Mouse (Mus musculus) hindbrain, embryonic 11.5 days (tissue): ENCODE data around the gene Ssu72. TPM values are rescaled to one million over a fixed set of nuclear protein-coding genes. Genes with fewer than 3 reads are reported as not detected.
"Not testable (repeated sequence)": the region's sequence is repeated elsewhere in the genome, so short reads cannot be mapped to it uniquely, and the experiment has no call there.

ENCODE experiments used
- ATAC-seq: fragments of 200-750 bp; cut with Nextera tagmentation; 2 replicates; pipeline ENCODE4 v1.8.0; 2017; ENCODE audit warnings: mild to moderate bottlenecking, moderate TSS enrichment, moderate library complexity; ENCODE audit not compliant: low FRiP score
- DNase-seq: peaks from one replicate; pipeline ENCODE4 v3.0.0-alpha.2; 2015; ENCODE audit warnings: low spot score
- H3K27ac ChIP-seq: fragments of 300-500 bp; sonication (generic); 2 replicates; pipeline ENCODE4 v1.5.1; 2014; ENCODE audit warnings: mild to moderate bottlenecking, low read depth, low read length
- H3K27me3 ChIP-seq: fragments of 300-500 bp; sonication (generic); 2 replicates; pipeline ENCODE4 v1.6.1; 2014; ENCODE audit warnings: mild to moderate bottlenecking, low read length, moderate library complexity, mixed read lengths; ENCODE audit not compliant: control insufficient read depth, insufficient read depth
- H3K36me3 ChIP-seq: fragments of 300-500 bp; sonication (generic); 2 replicates; pipeline ENCODE4 v1.6.1; 2014; ENCODE audit warnings: mild to moderate bottlenecking, low read length, moderate library complexity, mixed read lengths; ENCODE audit not compliant: control insufficient read depth, insufficient read depth
- H3K4me1 ChIP-seq: fragments of 300-500 bp; sonication (generic); replicated peaks from 2 replicates; pipeline ENCODE4 v1.6.1; 2014; ENCODE audit warnings: low read length, mixed read lengths; ENCODE audit not compliant: control insufficient read depth, insufficient read depth
- H3K4me2 ChIP-seq: fragments of 300-500 bp; sonication (generic); replicated peaks from 2 replicates; pipeline ENCODE4 v1.6.1; 2014; ENCODE audit warnings: mild to moderate bottlenecking, low read depth, low read length
- H3K4me3 ChIP-seq: fragments of 300-500 bp; sonication (generic); 2 replicates; pipeline ENCODE4 v1.5.1; 2014; ENCODE audit warnings: low read depth, low read length
- H3K9ac ChIP-seq: fragments of 300-500 bp; sonication (generic); 2 replicates; pipeline ENCODE4 v1.6.1; 2014; ENCODE audit warnings: low read depth, low read length
- H3K9me3 ChIP-seq: fragments of 300-500 bp; sonication (generic); 2 replicates; pipeline ENCODE4 v1.6.1; 2016; ENCODE audit warnings: low read length; ENCODE audit not compliant: control insufficient read depth
- WGBS: fragments of 180-500 bp; shearing (Covaris S2); extraction: QIAGEN DNeasy Blood & Tissue Kit; methylation state at CpG from one replicate; pipeline ENCODE4 v1.1.7; 2014; 5-methylcytosine and 5-hydroxymethylcytosine counted together
- polyA plus RNA-seq: library from polyadenylated mRNA; unstranded; fragments of >200 nt; fragmentation: Nextera tagmentation; extraction: Ambion mirVana; gene quantifications from 2 replicates; pipeline ENCODE4 v1.2.1, GENCODE M21; 2014

Gene Ssu72
- polyA plus RNA-seq, 1 experiment from 2014 or later, result 165 TPM

GRCm38 (mm10) chr4:155739152-155739551 is 34.6 kb downstream of the Ssu72 start:
- DNase-seq (no peak), ATAC-seq (no peak)
- Histone ChIP-seq H3K4me3 (no peak overlapping the region), H3K36me3 (0 out of 2 replicates have a peak, but pooled peaks cover 3% of the 10 kb centered on the region), H3K4me2 (no peak overlapping the region), H3K4me1 (peaks cover 7% of the 10 kb centered on the region; the same call in 1 of the 2 replicates), H3K9ac (no peak overlapping the region), H3K27ac (no peak overlapping the region), H3K9me3 (no peaks in the 10 kb centered on the region), H3K27me3 (no peaks in the 10 kb centered on the region)
- WGBS, result 91% methylated on average over 6 of the region's 6 CpGs

GRCm38 (mm10) chr4:155739741-155740636 is 35.4 kb downstream of the Ssu72 start:
- Histone ChIP-seq H3K27ac (no peak overlapping the region), H3K4me3 (no peak overlapping the region), H3K9ac (no peak overlapping the region), H3K36me3 (0 out of 2 replicates have a peak, but pooled peaks cover 3% of the 10 kb centered on the region), H3K4me1 (peaks cover 7% of the 10 kb centered on the region; the same call in 1 of the 2 replicates), H3K4me2 (no peak overlapping the region), H3K27me3 (no peaks in the 10 kb centered on the region), H3K9me3 (no peaks in the 10 kb centered on the region)
- DNase-seq (no peak), ATAC-seq (no peak)
- 82% methylated on average over 36 of the region's 37 CpGs for WGBS

- WGBS, result 88% methylated on average over 10 of the region's 10 CpGs
- not testable (repeated sequence) for H3K27ac ChIP-seq, H3K4me2 ChIP-seq
Observed at GRCm38 (mm10) chr4:155740681-155741080, 36.1 kb downstream of the Ssu72 start.

DNA sequence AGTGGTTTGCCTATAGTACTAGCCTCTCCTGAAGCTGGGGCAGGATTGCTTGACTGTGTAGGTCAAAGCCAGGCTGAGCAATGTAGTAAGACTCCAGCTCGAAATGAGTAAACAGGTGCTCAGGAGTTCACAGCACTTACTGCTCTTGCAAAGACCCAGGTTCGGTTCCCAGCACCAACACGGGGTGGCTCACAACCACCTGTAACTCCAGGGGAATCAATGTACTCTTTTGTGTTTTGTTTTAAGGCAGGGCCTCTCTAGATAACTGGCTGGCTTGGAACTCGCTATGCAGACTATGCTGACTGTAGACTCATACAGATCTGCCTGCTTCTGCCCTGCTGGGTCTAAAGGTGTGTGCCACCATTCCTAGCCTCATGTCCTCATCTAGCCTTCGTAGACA is 38.1 kb downstream of the Ssu72 start:
- Histone ChIP-seq H3K9me3 (no peaks in the 10 kb centered on the region), H3K9ac (no peak overlapping the region), H3K27me3 (no peaks in the 10 kb centered on the region), H3K36me3 (peaks cover 6% of the 10 kb centered on the region; the same call in 1 of the 2 replicates), H3K27ac (no peak overlapping the region), H3K4me2 (no peak overlapping the region), H3K4me3 (no peak overlapping the region), H3K4me1 (no peaks in the 10 kb centered on the region)
- 93% methylated on average over 5 of the region's 5 CpGs for WGBS
- DNase-seq (no peak), ATAC-seq (no peak)

More at GRCm38 (mm10) chr4:155740681-155741080, 36.1 kb downstream of the Ssu72 start:
- not testable (repeated sequence) for H3K9ac ChIP-seq, ATAC-seq, DNase-seq, H3K9me3 ChIP-seq, H3K27me3 ChIP-seq, H3K4me1 ChIP-seq, H3K36me3 ChIP-seq, H3K4me3 ChIP-seq

DNA sequence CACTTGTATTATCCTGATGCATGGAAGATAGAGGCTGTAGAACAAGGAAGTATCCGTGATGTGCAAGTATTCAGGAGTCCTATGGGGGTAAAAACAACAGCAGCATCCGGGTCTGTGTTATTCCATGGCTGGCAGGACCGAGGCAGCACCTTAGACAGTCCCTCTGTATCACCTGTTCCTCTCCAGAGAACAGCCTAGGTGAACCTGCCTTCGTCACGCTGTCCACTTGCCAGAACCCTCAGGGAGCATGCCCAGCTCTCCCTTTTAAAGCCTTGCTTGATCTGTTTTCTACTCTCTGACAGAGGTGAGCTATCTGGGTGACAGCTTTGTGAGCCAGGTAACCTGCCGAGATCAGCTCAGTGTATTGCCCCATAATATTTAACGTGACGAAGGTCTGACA is 39.9 kb downstream of the Ssu72 start:
- Histone ChIP-seq H3K4me2 (no peak overlapping the region), H3K27me3 (no peaks in the 10 kb centered on the region), H3K4me3 (no peak overlapping the region), H3K36me3 (peaks cover 17% of the 10 kb centered on the region; the same call in 1 of the 2 replicates), H3K9me3 (no peaks in the 10 kb centered on the region), H3K27ac (no peak overlapping the region), H3K9ac (no peak overlapping the region), H3K4me1 (no peaks in the 10 kb centered on the region)
- 93% methylated on average over 8 of the region's 8 CpGs for WGBS
- DNase-seq (no peak), ATAC-seq (no peak)

GRCm38 (mm10) chr4:155745136-155745535 is 40.5 kb downstream of the Ssu72 start:
- Histone ChIP-seq H3K36me3 (peaks cover 17% of the 10 kb centered on the region; the same call in 1 of the 2 replicates), H3K4me2 (no peak overlapping the region), H3K27me3 (no peaks in the 10 kb centered on the region), H3K4me1 (no peaks in the 10 kb centered on the region), H3K4me3 (no peak overlapping the region), H3K9ac (no peak overlapping the region), H3K9me3 (no peaks in the 10 kb centered on the region), H3K27ac (no peak overlapping the region)
- DNase-seq, result no peak
- ATAC-seq, result no peak
- 90% methylated on average over 5 of the region's 5 CpGs for WGBS

DNA sequence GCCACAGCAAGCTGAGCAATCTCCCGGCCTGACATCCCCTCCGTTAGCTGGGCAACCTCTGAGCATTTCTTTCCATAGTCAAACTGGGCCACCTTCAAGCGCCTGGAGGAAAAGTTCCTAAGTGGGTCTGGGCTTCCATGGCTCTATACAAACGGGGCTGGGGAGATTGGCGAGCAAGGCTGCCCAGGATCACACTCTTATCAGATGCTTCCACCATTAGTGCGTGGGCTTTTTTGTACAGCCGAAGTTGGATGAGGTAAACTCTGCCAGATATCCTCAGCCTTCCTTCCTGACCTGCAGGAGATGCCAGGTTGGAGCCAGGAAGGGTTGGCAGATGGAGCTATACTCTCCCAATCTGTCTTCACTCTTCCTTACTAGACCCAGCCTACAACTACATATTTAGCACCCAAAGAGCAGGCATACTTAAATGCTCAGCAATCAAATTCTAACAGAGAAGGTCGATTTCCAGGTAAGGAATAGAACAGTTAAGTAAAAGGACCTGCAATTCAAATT is 41.5 kb downstream of the Ssu72 start:
- ATAC-seq, result no peak
- Histone ChIP-seq H3K9ac (no peak overlapping the region), H3K4me3 (no peak overlapping the region), H3K27me3 (no peaks in the 10 kb centered on the region), H3K9me3 (no peaks in the 10 kb centered on the region), H3K4me1 (no peaks in the 10 kb centered on the region), H3K4me2 (no peak overlapping the region), H3K27ac (no peak overlapping the region), H3K36me3 (peaks cover 20% of the 10 kb centered on the region; the same call in 1 of the 2 replicates)
- 93% methylated on average over 8 of the region's 8 CpGs for WGBS
- DNase-seq, result no peak

GRCm38 (mm10) chr4:155746575-155747490 is 42.2 kb downstream of the Ssu72 start:
- no peak overlapping the region for H3K9ac ChIP-seq
- no peaks in the 10 kb centered on the region for H3K27me3 ChIP-seq
- ATAC-seq (no peak), DNase-seq (no peak)
- H3K9me3 ChIP-seq, result no peaks in the 10 kb centered on the region
- no peak overlapping the region for H3K4me2 ChIP-seq
- H3K27ac ChIP-seq, result no peak overlapping the region
- no peak overlapping the region for H3K4me3 ChIP-seq
- peaks cover 20% of the 10 kb centered on the region; the same call in 1 of the 2 replicates for H3K36me3 ChIP-seq
- H3K4me1 ChIP-seq, result no peaks in the 10 kb centered on the region
- WGBS, result 92% methylated on average over 17 of the region's 17 CpGs
